19 mouse cellular contexts compared by ENCODE assay signal in genomic region chr5:150543184-150543583, GRCm38 (mm10). TPM values are rescaled to one million over a fixed set of nuclear protein-coding genes. Genes with fewer than 3 reads are reported as not detected.
"Had no signal": no experiment of that assay in that cellular context is flagged by ENCODE, and none has a peak within 500 bp of the region (broad histone marks: within the 10 kb centered on the region; RNA-seq: fewer than 3 reads in every experiment).

No protein-coding gene starts in this region.

- H3K9me3 ChIP-seq: intestine, embryonic 15.5 days; kidney, embryonic 15.5 days; limb, embryonic 13.5 days; neural tube, embryonic 15.5 days had no signal

- H3K4me2 ChIP-seq: intestine, embryonic 15.5 days; kidney, embryonic 15.5 days; limb, embryonic 13.5 days; liver, embryonic 11.5 days; liver, embryonic 15.5 days; midbrain, embryonic 13.5 days; neural tube, embryonic 15.5 days had no signal

- H3K4me3 ChIP-seq: intestine, embryonic 15.5 days; kidney, embryonic 15.5 days; limb, embryonic 13.5 days; liver, embryonic 15.5 days; midbrain, embryonic 13.5 days; myocyte; neural tube, embryonic 15.5 days had no signal

- H3K27ac ChIP-seq: intestine, embryonic 15.5 days; kidney, embryonic 15.5 days; limb, embryonic 13.5 days; liver, embryonic 15.5 days; midbrain, embryonic 13.5 days; neural tube, embryonic 15.5 days had no signal

- DNase-seq: kidney, adult 2 months; kidney, postnatal 14 days; left cerebral cortex, postnatal 4 days; right cerebral cortex, adult 18-20 months; right cerebral cortex, postnatal 25 days; thymus, postnatal 36 days had no signal

- H3K4me1 ChIP-seq: intestine, embryonic 15.5 days; kidney, embryonic 15.5 days; limb, embryonic 13.5 days; liver, embryonic 15.5 days; midbrain, embryonic 13.5 days; neural tube, embryonic 15.5 days had no signal

- H3K9ac ChIP-seq: intestine, embryonic 15.5 days; kidney, embryonic 15.5 days; limb, embryonic 13.5 days; liver, embryonic 15.5 days; midbrain, embryonic 13.5 days; neural tube, embryonic 15.5 days had no signal

- ATAC-seq: intestine, embryonic 15.5 days; midbrain, embryonic 13.5 days had no signal

- H3K27me3 ChIP-seq: intestine, embryonic 15.5 days; kidney, embryonic 15.5 days; limb, embryonic 13.5 days; liver, embryonic 15.5 days; midbrain, embryonic 13.5 days; neural tube, embryonic 15.5 days had no signal

RNA-seq across cellular contexts. Expression of gene Zar1l, which starts 25.2 kb away (rescaled TPM):
- polyA plus RNA-seq: intestine, embryonic 15.5 days; kidney, adult 2 months; kidney, embryonic 15.5 days; large intestine, adult 2 months; limb, embryonic 13.5 days; liver, embryonic 11.5 days; liver, embryonic 15.5 days; midbrain, embryonic 13.5 days; myocyte; neural tube, embryonic 11.5 days; neural tube, embryonic 15.5 days; small intestine, adult 2 months; stomach, embryonic 16.5 days; thymus, postnatal 0 days had no signal
